Mouse (Mus musculus) cerebellum, postnatal 14 days (tissue): ENCODE measurements at regions not wholly inside any gene's neighbourhood (a gene's known extent, or its start where the extent isn't known, plus 50 kb on each side); places are given as distances from the start of the nearest gene placed in this dataset.

ENCODE experiments used
- DNase-seq, 2 experiments: peaks; one replicate each; pipeline ENCODE4 v3.0.0; 2021; ENCODE audit warnings: mixed read lengths in 2 of 2

DNA sequence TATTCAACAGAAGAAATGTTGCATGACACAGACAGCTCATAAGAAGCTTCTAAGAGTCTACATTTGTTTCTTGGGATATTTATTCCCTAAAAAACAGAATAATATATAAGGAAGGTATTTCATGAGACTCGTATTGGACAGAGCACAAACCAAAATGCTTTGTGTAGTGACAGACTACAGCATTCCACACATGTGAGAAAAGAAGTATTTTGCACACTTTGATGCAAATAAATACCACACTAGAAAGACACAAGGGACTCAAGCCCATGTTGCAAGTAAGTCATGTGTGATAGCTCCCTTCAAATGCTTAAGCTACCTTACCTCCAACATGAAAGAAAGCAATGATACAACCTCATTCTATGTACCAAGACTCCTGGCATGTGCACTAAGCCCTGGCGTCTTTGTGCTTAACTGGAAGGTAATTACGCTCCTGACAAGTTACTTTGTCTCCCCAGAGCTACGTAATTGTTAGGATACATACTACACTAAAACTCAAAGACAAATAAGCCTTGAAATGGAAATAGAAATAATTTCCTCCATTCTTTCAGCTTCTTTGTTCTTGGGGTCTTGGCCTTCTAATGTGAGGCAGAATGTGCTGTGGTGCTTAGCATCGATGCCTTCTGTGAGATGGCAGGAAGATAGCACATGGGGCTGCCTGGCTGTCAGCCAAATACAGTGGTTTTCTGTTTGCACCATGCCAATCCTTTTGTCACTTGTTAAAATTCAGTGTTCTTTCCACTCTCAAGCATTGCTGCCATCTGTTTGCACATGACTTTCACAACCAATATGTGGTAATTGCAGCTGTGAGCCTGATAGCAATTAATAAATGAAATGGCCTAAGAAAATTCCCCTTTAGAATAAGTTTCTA, 1214.4 kb upstream of the Igfbp7 start:
- peak; percentile 80 to 83 for DNase-seq

DNA sequence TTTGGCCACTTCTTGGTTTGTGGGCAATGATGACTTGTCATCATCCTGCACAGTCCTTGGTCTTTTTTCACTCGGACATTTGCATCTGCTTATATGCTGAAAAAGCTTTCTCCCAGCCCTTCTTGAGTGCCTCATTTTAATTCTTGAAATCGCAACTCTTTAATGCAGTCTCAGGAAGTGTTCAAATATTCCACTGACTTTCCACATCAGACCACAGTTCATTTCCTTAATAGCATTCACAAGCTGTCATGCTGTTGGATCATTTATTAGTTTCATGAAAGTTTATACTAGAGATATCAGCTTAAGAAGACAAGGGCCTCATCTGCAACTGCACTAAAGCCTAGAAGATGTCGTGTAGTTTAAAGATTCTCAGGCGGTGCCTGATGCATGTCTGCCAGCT, 1200.5 kb upstream of the Igfbp7 start:
- DNase-seq: no peak

GRCm38 (mm10) chr5:78602599-78602998, 1194.8 kb upstream of the Igfbp7 start:
- DNase-seq: no peak

GRCm38 (mm10) chr5:78584823-78585222, 1177.0 kb upstream of the Igfbp7 start:
- peak; percentile 71 to 81 for DNase-seq

DNA sequence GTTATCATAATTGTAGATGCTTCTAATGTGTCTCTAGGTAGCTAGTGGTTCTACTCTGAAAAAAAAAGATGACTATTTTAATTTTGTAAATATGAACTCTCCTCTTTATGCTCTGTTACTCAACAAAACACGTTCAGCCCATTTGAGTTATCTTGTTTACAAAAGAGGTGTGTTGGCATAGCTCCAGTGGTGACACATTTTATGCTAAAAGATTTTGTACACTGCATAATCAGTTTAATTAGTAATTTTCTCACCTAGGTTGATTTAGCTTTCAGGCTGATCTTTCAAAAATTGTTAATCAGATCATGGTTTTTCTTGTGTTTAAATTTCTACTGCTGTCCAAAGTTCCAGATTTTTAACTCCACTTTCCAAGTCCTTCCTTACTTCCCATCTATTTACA, 1149.1 kb upstream of the Igfbp7 start:
- no peak for DNase-seq

GRCm38 (mm10) chr5:78535308-78535707, 1127.5 kb upstream of the Igfbp7 start:
- DNase-seq: no peak
